Mouse (Mus musculus) c-Kit-positive CD71-negative TER-119-negative erythroid progenitor cells, embryonic 14.5 days (primary cell): ENCODE results near the gene Map1b.

Experiments used
- DNase-seq: peaks from one replicate; pipeline ENCODE4 v3.0.0-alpha.2; 2013; ENCODE audit warnings: low read depth

Map1b gene

DNA sequence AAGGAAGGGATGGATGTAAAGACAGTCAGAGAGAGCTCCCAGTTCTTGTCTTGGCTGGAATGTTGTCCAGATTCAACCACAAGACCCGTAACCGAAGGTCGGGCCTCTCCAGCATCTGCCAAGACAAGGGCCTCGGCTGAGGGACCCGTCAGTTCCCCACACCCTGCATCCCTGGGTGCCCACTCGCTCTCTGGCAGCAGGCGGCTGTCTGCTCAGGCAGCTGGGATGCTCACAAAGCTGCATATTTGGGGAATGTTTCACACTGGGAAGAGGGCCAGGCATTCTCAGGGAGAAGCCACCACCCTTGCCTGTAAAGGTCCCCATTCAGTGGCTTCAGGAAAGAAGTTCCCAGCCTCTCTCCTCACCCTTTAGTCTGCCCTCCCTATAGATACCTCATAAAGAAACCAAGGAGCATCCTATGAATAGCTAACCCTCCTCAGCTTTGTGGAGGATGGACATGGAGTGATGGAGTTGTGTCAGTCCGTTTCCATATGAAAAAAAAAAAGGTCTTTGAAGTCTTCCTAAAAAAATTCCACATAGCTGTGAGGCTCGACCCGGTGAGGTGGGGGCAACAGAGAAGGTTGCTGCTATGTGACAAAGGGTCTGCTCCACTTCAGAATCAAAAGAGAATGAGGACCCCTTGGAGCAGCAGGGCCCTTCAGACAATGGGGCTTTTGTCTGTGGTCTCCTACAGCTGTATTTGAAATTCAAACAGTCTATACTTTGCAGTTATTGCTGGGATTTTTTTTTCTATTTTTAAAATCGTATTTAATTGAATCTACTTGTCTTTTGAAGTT lies 68.7 kb downstream of the Map1b start:
- DNase-seq: no peak

DNA sequence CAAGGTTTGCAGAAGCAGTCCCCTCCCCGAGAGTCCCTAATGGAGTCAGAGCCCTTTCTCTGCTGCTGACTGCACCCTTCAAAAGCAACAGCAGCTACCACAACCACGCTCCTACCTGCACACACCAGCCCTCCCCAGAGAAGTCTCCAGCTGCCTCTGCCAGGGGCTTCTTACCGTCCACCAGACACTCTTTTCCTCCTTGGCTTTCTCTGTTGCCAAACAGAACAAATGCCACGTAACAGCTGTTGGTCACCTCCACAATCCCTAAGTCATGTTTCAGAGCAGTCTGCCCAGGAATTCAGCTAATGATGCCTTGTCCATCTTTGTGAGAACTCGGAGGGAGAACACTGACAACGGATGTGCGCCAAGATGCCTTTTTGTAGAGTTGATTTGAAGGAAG lies 69.3 kb downstream of the Map1b start:
- DNase-seq: no peak

DNA sequence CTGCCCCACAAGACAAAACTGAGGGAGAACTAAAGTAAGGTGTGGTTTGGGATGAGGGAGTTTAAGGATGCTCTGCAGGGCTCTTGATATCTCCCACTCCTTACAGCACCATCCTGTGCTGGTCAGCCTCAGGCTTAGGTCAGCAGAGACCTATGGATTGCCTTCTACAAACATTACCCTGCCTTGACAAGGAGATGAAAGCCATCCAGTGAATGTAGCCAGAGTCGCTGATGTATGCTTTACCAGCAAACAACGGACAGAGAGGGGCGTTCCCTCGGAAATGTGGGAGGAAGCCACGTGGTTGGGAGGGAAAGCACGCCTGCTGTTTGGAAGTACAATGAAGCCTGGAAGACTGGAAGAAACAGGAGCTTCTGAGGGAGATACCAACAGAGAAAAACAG lies 71.5 kb downstream of the Map1b start:
- no peak for DNase-seq

DNA sequence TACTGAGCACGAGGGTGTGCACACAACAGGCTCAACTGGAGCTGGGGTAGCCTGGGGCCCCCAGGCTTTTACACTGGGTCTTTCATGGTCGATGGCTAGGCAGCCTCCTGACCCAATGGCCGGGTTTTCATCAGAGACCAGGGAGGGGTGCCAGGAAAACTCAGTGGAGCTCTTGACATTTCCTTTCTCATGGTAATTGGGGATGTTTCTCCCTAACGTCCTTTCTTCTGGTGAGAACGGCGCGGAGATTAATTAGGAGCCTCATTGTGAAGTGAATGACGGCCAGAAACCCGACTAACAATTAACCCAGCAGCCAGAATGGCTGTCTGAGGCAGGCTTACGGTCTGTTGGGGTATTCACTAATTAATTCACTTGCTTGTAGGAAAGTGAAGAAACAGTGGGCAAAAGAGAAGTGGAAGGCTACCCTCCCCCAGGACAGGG lies 71.9 kb downstream of the Map1b start:
- DNase-seq: no peak

DNA sequence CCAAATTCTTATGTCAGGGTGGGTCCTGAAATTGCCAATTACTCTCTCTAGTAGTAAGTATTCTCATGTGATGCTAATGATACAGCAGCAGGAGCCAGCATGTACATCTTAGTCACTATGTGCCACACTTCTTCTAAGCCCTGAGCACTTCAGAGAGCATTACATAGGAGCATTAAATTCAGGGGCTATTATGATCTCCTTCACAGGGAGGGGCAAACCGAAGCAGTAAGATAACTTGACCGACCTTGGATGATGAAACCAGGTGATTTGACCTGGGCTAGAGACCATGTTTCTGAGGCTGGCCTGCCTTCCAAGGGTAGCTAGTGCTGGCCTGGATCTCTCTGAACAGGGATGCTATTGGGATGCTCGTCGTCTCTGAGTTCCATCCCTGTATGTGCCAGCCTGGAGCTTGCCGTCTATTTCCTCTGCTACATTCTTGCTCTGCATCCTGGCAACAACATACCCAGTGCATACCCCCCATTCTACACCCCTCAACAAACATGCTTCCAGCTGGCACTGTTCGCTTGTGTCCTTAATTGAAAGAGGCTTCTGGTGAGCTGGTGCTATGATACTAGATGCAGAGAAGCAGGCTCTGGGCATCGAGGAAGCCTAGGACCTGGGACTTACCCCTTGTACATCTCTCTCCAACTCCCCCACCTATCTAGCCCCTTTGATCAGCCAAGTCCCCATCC lies 72.7 kb downstream of the Map1b start:
- DNase-seq: no peak

DNA sequence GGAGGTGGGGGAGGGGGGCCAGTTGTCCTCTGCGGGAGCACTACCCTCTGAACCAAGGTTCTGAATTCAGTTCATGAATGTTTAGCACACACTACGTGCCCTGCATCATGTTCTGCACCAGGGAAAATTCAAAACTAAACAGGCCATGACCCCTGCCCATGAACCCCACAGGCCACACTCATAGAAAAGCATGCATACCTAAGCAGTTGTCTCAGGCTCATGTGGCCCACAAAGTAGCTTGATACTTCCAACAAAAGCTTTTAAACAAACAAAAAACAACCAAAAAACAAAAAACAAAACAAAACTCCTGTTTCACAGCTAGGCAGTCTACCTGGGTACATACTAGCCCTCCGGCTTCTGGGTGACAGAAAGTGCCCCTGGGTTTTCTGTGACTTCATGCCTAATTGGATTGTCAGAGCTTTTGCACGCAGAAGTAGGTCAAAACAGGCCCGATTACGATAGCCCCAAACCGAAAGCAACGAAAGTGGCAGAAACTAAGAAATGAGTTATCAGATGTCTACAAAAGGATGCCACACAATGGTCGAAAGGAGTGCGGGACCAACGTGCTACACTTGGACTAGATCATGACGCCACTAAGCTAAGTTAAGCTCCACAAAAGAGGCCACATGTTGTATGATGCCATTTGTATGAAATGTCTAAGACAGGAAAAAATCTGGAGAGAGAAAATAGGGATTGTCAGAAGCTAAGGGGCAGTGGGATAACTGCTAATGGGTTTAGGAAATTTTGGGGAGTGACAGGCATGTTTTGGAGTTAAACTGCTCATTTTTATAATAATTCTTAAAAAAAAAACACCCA lies 73.7 kb downstream of the Map1b start:
- DNase-seq: no peak

DNA sequence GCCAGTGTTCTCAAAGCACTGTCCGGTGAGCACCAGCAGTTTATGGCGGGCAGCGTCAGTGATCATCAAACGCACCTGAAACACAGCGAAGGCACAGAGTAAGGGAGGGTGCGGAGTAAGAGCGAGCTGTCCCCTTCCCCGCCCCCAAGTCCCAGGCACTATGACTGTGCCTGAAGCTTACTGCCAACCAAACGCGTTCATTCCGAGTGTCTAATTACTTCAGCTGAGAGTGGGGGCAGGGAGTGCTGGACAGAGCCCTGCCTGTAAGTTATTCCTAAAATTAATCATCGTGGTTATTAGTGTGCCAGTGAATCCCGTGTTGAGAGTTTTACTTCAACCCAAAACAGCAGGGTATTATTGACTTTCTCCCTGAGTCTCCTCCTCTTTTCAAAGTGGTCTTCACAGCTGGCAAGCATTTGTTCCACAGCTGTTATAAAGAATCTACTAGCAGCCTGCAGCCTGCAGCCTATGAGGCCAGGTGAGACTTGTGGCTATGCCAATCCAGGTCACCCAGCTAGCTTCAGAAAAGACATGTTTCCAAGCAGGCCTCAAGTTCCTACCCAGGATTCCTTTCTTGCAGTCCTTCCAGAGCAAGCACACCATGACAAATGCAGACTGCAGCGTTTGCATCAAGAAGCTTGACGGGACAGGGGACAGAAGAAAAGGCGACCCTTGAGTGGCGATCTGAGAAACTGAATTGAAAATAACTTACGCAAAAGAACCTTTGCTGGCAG lies 74.5 kb downstream of the Map1b start:
- no peak for DNase-seq

DNA sequence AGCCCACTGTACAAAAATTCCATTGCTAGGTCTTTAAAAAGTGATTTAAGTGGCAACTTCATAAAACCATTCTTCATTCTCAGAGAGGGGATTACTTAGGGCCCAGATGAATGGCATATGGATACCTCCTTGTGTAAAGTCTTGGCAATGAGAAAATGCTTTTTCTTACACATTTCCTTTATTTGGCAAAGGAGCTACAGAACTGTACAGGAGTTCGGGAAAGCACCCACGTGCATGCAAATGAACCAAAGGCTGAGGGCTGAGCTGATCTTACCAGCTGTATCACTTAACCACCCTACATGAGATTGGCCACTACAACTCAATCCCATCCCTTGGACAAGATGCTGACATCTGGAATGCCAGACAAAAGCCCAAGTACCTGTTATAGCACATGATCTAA lies 76.1 kb downstream of the Map1b start:
- DNase-seq: no peak

DNA sequence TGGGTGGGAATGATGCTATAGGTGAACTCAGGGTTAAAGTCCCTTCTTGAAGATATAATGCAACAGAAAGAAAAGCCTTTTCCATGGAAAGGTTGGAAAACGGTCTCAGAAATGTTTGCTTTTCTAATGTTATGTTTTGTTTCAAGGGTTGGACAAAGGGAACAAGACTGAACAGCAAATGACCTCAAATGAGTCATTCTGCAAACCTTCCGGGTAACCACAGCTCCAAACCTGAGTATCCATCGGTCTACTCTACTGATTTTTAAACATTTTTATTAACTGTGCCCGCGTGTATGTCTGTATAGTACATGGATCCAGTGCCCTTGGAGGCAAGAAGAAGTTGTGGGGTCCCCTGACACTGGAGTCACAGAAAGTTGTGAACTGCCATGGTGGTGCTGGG lies 77.0 kb downstream of the Map1b start:
- DNase-seq: no peak

DNA sequence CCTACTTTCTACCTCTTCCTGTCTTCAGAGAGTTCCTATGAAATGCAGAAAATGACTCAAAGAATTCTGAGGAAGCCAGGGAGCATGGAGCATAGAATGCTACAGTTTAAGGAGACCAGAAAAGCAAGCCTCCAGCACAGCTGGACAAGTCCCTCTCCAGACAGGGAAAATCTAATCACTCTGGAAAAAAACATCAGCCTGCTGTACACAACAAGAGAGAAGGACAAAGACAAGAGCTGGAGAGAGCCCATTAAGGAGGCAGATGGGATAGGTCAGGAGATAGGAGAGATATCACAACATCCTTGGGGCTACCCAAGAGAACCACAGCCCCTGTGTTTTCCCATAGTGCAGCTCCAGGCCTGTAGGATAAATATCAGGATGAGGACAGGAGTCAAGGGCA lies 79.3 kb downstream of the Map1b start:
- no peak for DNase-seq

DNA sequence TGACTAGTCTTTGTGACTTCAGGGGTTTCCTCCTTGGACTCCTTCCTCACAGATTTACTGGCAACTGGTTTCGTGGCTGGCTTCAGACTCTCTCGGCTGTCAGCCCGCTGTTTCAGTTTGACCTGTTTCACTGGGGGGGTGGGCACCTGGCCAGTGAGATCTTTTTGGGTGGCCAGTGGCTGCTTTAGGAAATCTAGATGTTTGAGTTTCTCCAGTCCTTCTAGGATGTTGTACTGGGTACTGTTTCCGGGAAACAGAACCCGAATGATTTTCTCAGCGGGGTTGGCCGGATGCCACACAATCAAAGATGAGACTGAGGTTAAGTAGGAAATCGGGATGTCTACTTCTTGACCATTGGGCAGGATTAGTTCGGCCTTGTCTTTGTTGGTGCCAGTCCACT lies 81.8 kb downstream of the Map1b start:
- DNase-seq: no peak

DNA sequence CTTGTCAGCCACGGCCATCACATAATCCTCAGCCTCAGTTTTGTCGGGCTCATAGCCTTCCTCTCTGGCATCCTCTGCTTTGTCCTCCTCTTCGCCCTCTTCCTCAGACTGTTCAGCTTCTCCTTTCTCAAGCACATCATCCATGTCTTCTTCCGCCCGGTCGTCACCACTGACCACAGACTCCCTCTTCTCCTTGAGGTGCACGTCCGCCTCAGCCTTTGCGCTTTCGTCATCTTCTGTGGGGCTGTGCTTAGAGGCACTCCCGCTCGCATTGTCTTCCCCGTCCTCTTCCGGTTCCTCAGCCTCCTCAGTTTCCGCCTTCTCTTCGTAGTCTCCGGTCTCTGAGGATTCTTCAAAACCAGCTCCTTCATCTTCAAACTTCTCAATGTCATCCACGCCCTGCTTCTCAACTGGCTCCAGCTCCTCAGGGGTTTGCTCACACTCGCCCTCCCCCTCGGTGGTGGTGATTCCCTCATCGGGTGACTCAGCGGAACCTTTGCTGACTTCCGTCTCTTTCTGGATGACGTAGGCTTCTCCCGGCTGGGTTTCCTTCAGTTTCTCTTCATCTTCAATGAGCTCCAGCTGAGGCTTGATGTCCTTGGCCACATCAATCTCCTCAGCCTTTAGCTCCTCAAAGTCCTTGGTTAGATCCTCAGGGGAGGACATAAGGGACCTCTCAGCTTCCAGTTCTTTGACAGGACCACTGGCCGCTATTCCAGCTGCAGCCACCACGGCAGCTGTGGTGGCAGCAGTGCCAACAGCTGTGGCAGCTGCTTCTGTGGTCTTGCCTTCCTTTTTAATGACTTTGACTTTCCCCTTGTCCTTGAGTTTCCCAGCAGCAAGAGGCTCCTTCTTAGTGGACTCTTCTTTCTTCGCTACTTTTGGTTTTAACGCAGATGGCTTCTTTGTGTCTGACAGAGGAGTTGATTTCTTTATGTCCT lies 83.0 kb downstream of the Map1b start:
- DNase-seq: no peak

DNA sequence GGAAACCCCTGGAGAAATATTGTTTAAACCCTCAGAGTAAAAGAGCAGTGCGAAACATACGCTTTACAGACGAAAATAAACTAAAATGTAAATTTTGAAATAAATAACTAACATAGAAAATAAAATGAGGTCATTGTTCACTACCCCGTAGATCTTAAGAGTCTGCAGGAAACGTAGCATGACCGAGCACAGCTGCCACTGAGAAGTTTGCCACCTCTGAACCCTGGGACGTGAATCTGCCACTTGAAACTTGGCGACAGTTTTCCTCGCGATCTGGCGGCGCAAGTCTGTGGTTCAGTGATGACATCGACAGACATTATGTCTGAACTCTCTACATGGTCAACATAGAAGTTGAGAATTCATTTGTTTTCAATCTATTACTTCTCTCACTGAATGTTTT lies 92.8 kb downstream of the Map1b start:
- DNase-seq: no peak

DNA sequence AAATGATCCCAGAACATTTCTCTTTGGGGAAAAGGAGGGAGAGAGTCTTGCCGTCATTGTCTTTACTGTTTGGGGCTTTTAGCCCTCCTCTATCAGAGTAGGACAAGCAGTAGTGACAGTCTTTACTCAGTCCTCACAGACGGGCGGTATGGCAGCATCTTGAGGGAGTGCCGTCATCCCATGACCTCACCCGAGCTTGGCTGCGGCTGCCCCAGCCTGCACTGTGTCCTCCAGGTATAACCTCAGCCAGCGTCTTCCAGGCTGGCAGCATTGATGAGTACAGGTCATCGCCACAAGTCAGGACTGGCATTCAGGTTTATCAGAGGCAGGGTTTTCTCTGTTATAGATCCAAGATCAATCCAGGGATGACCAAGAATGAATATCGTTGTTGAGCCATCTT lies 99.7 kb downstream of the Map1b start:
- no peak for DNase-seq

DNA sequence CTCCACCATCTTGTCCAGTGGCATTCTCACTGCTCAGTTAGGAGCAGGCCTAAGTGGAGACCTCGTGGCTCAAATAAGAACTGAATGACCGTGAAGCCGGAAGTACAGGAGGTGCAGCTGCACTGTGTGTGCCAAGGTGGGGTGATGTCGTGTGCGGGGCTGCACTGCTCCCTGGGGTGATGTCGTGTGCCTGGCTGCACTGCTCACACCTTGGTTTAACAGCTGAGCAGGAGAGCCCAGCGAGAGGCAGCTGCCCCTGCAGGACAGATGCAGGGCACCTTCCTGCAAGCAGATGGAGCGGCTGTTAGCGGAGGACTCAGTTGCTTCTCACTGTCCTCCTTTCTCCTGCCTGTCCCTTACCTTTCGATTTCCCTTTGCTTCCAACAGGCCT lies 102.0 kb downstream of the Map1b start:
- no peak for DNase-seq

DNA sequence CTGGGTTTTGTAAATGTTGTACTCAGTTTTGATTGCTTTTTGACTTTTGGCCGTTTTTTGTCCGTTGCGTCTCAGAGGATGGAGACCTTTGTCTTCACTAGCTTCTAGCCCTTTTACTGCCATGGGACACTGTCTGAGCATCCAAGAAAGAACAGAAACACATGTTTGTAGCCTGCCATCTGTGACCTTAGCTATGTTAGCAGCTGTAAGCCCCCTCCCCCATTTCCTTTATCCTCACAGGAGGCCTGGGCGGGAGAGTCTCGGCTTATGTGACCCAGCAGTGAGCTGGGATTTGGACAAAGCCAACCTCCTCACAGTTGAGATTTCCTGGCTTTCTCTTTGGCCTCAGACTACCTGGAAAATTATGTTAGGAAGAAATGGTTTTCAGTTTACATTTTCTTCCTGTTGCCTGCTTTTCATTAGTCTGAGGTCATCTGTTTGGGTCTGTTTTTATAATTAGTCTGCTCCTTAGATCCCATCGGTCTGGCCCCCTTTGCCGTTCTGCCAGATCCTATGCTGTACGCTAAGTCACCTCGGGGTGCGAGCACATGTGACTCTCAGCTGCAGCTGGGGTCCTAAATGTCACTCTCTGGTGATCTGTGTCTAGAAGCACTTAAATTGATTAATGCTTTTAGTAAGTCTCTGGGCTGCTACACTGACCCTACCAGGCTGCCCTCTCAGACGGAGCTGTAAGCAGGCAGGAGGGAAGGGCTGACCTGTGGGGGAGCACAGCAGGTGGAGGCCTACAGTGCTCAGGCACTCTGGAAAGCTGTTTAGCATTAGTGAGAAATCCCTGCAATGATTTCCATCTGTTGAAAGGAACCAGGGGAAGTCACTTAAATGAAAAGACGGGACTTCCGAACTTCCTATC lies 102.6 kb downstream of the Map1b start:
- no peak for DNase-seq

DNA sequence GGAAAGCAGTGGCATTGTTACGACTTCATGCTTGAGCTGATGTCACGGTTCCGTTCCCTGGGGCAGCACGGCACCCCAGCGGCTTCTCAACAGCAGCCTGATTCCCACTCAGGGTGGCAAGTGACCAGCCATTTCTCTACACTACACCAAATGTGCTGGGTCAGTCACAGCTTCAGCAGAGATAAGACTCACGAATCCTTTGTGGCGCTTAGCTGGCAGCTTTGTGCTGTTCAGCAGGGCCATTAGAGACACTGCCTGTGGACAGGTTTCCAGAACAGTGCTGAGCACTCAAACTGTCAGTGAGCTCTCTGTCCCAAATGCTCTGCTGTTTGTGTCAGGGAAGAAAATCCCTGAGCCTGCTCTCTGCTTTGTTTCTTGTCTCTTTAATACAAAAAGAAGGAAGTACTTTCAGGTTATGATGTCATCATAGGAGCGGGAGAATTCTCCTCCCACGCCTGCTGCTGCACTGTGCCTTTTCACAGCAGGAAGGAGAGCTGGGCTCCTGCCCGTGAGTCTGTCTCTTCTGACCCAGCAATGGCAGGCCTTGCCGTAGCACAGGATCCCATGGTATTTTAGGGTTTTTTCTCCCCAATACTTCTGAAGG lies 103.8 kb downstream of the Map1b start:
- peak; percentile 42 for DNase-seq

DNA sequence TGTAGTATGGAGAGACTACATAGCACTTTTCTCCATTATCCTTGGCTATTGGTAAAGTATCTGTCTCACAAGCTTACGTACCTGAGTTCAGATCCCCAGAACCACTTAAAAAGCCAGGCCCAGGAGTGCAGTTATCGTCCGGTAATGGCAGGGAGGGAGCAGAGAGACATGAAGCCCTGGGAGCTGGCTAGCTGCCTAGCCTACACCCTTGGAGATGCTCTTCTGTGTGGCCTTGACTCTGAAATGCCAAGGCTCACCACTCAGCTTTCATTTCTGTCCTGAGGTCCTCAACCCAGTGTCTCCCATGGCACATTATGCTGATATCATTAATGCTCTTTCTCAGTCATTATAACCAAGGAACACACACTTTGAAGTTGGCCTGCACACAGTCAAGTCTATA lies 104.6 kb downstream of the Map1b start:
- DNase-seq: no peak

DNA sequence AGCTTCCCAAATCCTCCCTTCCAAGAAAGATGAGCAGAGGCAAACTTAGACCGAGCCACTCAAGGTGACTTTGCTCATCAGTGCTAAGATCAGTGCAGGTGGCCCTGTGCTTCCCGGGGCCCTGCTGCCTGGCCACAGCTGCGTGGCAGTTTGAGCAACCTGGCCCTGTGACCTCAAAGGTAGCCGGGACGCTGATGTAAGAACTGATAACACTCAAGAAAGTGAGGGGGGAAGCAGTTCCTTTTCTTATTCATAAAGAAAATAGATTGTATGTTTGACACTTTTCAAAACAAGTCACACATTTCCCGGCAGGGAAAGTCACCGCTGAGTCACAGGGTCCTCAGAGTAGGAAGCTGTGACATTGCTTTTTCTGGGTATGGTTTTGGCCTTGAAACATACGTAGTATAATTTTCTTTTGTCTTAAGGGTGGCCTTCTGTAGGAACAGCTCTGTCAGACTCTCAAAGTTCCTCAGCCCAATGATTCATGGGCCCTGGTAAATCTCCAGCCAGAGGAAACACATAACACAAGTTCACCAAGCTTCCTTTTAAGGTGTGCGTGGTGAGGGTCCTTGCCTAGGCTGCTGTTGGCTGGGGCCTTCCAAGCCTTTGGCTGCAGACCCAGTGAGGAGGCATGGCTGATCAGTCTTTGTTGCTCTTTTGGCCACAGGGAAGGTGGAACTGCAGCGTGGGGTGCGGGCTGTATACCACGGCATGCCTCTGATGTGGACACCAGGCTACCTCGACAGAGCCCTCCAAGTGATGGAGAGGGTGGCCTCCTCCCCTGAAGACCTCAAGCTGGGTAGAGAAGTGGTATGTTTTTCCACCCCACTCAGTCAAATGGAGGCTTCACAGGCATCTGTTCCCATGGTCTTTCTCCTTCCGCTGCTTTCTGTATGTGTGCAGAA lies 105.5 kb downstream of the Map1b start:
- no peak for DNase-seq
